In the genomic region with DNA sequence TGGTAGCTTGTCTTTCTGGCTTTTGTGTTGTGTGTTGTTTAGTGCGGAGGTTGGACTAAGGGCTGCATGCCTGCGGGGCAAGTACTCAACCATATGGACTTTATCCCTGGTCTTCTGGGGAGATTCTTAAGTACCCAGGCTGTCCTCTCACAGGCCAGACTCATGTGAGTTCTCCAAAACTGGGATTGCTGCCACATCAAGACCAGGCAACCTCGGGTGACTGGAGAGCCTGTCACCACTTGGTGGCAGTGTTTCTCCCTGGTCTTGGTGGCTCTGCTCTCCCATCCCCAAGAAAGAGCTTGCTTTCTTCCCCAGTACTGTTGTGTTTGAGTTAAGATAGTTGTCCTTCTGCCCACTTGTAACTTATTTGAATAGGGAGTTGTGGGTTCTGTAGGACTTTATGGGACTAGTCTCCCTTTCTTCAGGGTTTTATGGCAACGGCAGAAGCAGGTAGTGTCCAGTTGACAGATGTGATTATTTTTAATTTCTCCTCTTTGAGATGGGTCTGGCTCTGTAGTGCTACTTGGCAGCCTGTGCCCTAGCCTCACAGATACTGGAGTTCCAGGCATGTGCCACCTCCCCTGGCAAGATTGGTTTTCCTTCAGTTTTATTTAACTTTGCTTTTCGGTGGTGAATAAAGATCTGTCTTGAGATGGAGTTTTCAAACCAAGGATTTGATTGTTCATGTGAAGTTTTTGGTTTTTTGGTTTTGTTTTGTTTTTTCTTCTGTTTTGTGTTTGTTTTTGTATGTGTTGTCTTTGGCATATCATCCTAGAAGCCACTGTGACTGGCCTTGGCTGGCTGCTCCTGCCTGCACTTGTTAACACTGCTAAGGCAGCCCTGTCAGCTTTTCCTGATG, we compare ENCODE assay signal across 8 mouse cellular contexts.
A peak's percentile ranks its signal among the peaks of the same experiment; 100 is the strongest.
DNase-seq lines count a peak whose midpoint lies in the region; ATAC-seq and TF ChIP-seq lines count a peak whose summit lies in the region.

No protein-coding gene starts in this region.

- peak; percentile 97 for TF ChIP-seq CTCF in Patski (IDR thresholded peaks at IDR 0.05)

- no peaks in the 10 kb centered on the region for H3K9me3 ChIP-seq in hindbrain, embryonic 13.5 days

- H3K36me3 ChIP-seq in hindbrain, embryonic 13.5 days = 0 out of 2 replicates have a peak, but pooled peaks cover 25% of the 10 kb centered on the region

- 0 out of 2 replicates have a peak, but pooled peaks cover 3% of the 10 kb centered on the region for H3K4me1 ChIP-seq in hindbrain, embryonic 13.5 days (replicated peaks)

- 0 out of 2 replicates have a peak overlapping the region, but pooled peaks have one; percentile 23 for H3K27ac ChIP-seq in hindbrain, embryonic 13.5 days

- no peaks in the 10 kb centered on the region for H3K27me3 ChIP-seq in Patski
- no peaks in the 10 kb centered on the region for H3K27me3 ChIP-seq in hindbrain, embryonic 13.5 days

- POLR2A ChIA-PET in Patski (lab: Charles Lee) = interaction anchor here (0.8 to 1.0 kb wide), 2 partner anchors 11 to 216 kb away, joined by 3 to 4 read pairs; no protein-coding TSS in a partner anchor

- CTCF ChIA-PET in Patski (lab: Charles Lee) = interaction anchor here (0.6 to 3.2 kb wide), 33 partner anchors 8 to 594 kb away, joined by 3 to 16 read pairs (median 5); no protein-coding TSS in a partner anchor

- in situ Hi-C loops in Patski (cut with MboI; ENCODE audit: low pct_unique_long_range_greater_than_20kb) = loop anchor here (5.0 to 10.0 kb wide), 2 partner anchors 523 to 575 kb away; no protein-coding TSS in a partner anchor

- H3K4me3 ChIP-seq in hindbrain, embryonic 13.5 days = no peak overlapping the region

- no peak for DNase-seq in Patski (ENCODE audit: low read depth, low spot score)
- DNase-seq in cerebellum, adult 9-10 months = peak; percentile 73
- DNase-seq in frontal cortex, postnatal 10 days (ENCODE audit: low spot score in 2 of 2) = peak; percentile 63 to 83
- peak; percentile 79 to 92 for DNase-seq in layer of hippocampus, postnatal 14 days (ENCODE audit: low spot score in 2 of 2)
- peak; percentile 94 for DNase-seq in lung, postnatal 10 days
- peak; percentile 84 for DNase-seq in retina, embryonic 14.5 days (ENCODE audit: low spot score)
- DNase-seq in thymus, postnatal 25 days = peak; percentile 76

- 68% methylated on average over 5 of the region's 5 CpGs for WGBS in hindbrain, embryonic 13.5 days

- H3K9ac ChIP-seq in hindbrain, embryonic 13.5 days = no peak overlapping the region

- ATAC-seq in Patski = peak; percentile 87
- peak; percentile 58 for ATAC-seq in hindbrain, embryonic 13.5 days (ENCODE audit: low FRiP score)

- no peak overlapping the region for H3K4me2 ChIP-seq in hindbrain, embryonic 13.5 days
